Mouse (Mus musculus): ENCODE measurements around the gene Rps6ka5. TPM values are rescaled to one million over a fixed set of nuclear protein-coding genes. Genes with fewer than 3 reads are reported as not detected.

Gene Rps6ka5
- total and polyA plus RNA-seq, 3 experiments, result 0.92 to 3.3 TPM; not detected in 1

DNA sequence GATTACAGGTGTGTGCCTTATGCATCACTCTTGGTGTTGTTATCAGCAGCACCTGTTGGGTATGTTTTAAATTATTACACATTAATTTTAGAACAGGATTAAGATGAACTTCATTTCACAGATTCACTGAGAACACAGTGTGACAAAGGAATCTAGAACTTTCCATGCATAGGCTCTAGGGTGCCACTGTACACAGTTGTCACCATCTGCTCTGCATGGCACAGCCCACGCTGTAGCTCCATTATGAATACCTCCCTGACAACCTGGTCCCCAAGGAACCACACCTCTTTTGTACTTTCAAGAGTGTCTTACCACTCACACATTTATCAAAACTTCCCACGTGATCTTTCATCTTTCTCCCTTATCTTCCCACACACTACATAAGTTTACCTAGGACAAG lies 140.2 kb downstream of the Rps6ka5 start:
- Histone ChIP-seq H3K4me3 (ENCODE audit: control insufficient read depth in 1 of 2, insufficient read depth in 1 of 2, low read depth in 2 of 2, low read length in 2 of 2) (no peak overlapping the region), H3K79me2 (ENCODE audit: control insufficient read depth, insufficient read depth, low read length, poor library complexity) (no peaks in the 10 kb centered on the region), H3K36me3 (ENCODE audit: control insufficient read depth in 1 of 2, insufficient read depth in 2 of 2, low read length in 2 of 2) (no peaks in the 10 kb centered on the region), H3K27me3 (ENCODE audit: control insufficient read depth in 1 of 2, insufficient read depth in 2 of 2, low read length in 2 of 2) (no peaks in the 10 kb centered on the region), H3K4me1 (ENCODE audit: control insufficient read depth in 1 of 2, insufficient read depth in 2 of 2, low read length in 2 of 2) (no peaks in the 10 kb centered on the region), H3K9ac (ENCODE audit: control insufficient read depth, low read depth, low read length, poor library complexity, severe bottlenecking) (no peak overlapping the region), H3K27ac (ENCODE audit: control insufficient read depth, low read depth, low read length) (no peak overlapping the region), H3K9me3 (replicated peaks; ENCODE audit: insufficient read depth, low read length) (no peaks in the 10 kb centered on the region)
- no peak for TF ChIP-seq MEF2A (IDR thresholded peaks at IDR 0.05; ENCODE audit: extremely low read depth, insufficient replicate concordance, low read depth, low read length, poor library complexity, severe bottlenecking)
- TF ChIP-seq NRF1 (IDR thresholded peaks at IDR 0.05; ENCODE audit: insufficient read depth, low read depth, low read length, poor library complexity, severe bottlenecking), result no peak
- TF ChIP-seq ELF1 (IDR thresholded peaks at IDR 0.05; ENCODE audit: low read depth, low read length), result no peak
- TF ChIP-seq GATA1 (IDR thresholded peaks at IDR 0.05; ENCODE audit: low read depth, low read length), result no peak
- TF ChIP-seq POLR2AphosphoS5 (IDR thresholded peaks at IDR 0.05; ENCODE audit: borderline replicate concordance, low read depth, low read length), result no peak
- TF ChIP-seq MYB (IDR thresholded peaks at IDR 0.05; ENCODE audit: low read depth, low read length), result no peak
- no peak for TF ChIP-seq NELFE (IDR thresholded peaks at IDR 0.05; ENCODE audit: low read depth, low read length)
- no peak for TF ChIP-seq EP300 (IDR thresholded peaks at IDR 0.05; ENCODE audit: low read depth in 1 of 2, low read length in 2 of 2)
- no peak for TF ChIP-seq BHLHE40 (IDR thresholded peaks at IDR 0.05; ENCODE audit: borderline replicate concordance, low read depth, low read length)
- no peak for TF ChIP-seq CHD2 (IDR thresholded peaks at IDR 0.05; ENCODE audit: low read length)
- TF ChIP-seq MAZ (IDR thresholded peaks at IDR 0.05; ENCODE audit: low read depth, low read length), result no peak
- TF ChIP-seq SIN3A (IDR thresholded peaks at IDR 0.05; ENCODE audit: low read length), result no peak
- TF ChIP-seq GABPA (IDR thresholded peaks at IDR 0.05; ENCODE audit: low read depth, low read length), result no peak
- TF ChIP-seq KAT2A (conservative IDR thresholded peaks at IDR 0.05; ENCODE audit: low read depth, low read length), result no peak
- no peak for TF ChIP-seq SMC3 (IDR thresholded peaks at IDR 0.05; ENCODE audit: low read depth, low read length)
- no peak for DNase-seq (ENCODE audit: low read depth, low spot score)

GRCm38 (mm10) chr12:100579221-100579620 lies 147.6 kb downstream of the Rps6ka5 start:
- TF ChIP-seq JUND (IDR thresholded peaks at IDR 0.05; ENCODE audit: low read depth, low read length) (no peak), USF2 (IDR thresholded peaks at IDR 0.05; ENCODE audit: borderline replicate concordance in 1 of 2, insufficient read depth in 1 of 2, low read depth in 1 of 2, low read length in 2 of 2) (no peak), GABPA (IDR thresholded peaks at IDR 0.05; ENCODE audit: low read depth, low read length) (no peak), USF1 (IDR thresholded peaks at IDR 0.05; ENCODE audit: low read depth, low read length) (no peak), HCFC1 (IDR thresholded peaks at IDR 0.05; ENCODE audit: low read depth, low read length) (no peak), TAL1 (IDR thresholded peaks at IDR 0.05; ENCODE audit: low read length) (no peak), MYC (IDR thresholded peaks at IDR 0.05; ENCODE audit: low read depth, low read length) (no peak), MAFK (IDR thresholded peaks at IDR 0.05; ENCODE audit: borderline replicate concordance, low read depth, low read length) (no peak), MYB (IDR thresholded peaks at IDR 0.05; ENCODE audit: low read depth, low read length) (no peak), NELFE (IDR thresholded peaks at IDR 0.05; ENCODE audit: low read depth, low read length) (no peak), SIN3A (IDR thresholded peaks at IDR 0.05; ENCODE audit: low read length) (no peak), MXI1 (IDR thresholded peaks at IDR 0.05; ENCODE audit: low read depth, low read length) (no peak), MEF2A (IDR thresholded peaks at IDR 0.05; ENCODE audit: extremely low read depth, insufficient replicate concordance, low read depth, low read length, poor library complexity, severe bottlenecking) (no peak), CHD1 (IDR thresholded peaks at IDR 0.05; ENCODE audit: low read depth, low read length) (no peak), NRF1 (IDR thresholded peaks at IDR 0.05; ENCODE audit: insufficient read depth, low read depth, low read length, poor library complexity, severe bottlenecking) (no peak), GATA1 (IDR thresholded peaks at IDR 0.05; ENCODE audit: low read depth, low read length) (no peak)
- no peaks in the 10 kb centered on the region for H3K36me3 ChIP-seq (ENCODE audit: control insufficient read depth in 1 of 2, insufficient read depth in 2 of 2, low read length in 2 of 2)
- H3K27me3 ChIP-seq (ENCODE audit: control insufficient read depth in 1 of 2, insufficient read depth in 2 of 2, low read length in 2 of 2), result no peaks in the 10 kb centered on the region
- peaks cover 0 to 5% of the 10 kb centered on the region in 2 experiments; a peak in 2 of 4 replicates for H3K4me1 ChIP-seq (ENCODE audit: control insufficient read depth in 1 of 2, insufficient read depth in 2 of 2, low read length in 2 of 2)
- no peaks in the 10 kb centered on the region for H3K9me3 ChIP-seq (replicated peaks; ENCODE audit: insufficient read depth, low read length)
- no peak for DNase-seq (ENCODE audit: low read depth, low spot score)
- no peak overlapping the region for H3K9ac ChIP-seq (ENCODE audit: control insufficient read depth, low read depth, low read length, poor library complexity, severe bottlenecking)
- no peak overlapping the region for H3K4me3 ChIP-seq (ENCODE audit: control insufficient read depth in 1 of 2, insufficient read depth in 1 of 2, low read depth in 2 of 2, low read length in 2 of 2)
- H3K27ac ChIP-seq (ENCODE audit: control insufficient read depth, low read depth, low read length), result no peak overlapping the region
- no peaks in the 10 kb centered on the region for H3K79me2 ChIP-seq (ENCODE audit: control insufficient read depth, insufficient read depth, low read length, poor library complexity)

Measured in MEL (cell line).